Mouse (Mus musculus) lung, postnatal 0 days (tissue): ENCODE results near the gene Dlg2. TPM values are rescaled to one million over a fixed set of nuclear protein-coding genes. Genes with fewer than 3 reads are reported as not detected.

Experiments used
- ATAC-seq: fragments of 200-750 bp; cut with Nextera tagmentation; 2 replicates; pipeline ENCODE4 v1.8.0; 2017; ENCODE audit warnings: moderate library complexity
- DNase-seq: peaks from one replicate; pipeline ENCODE4 v3.0.0-alpha.2; 2016; ENCODE audit warnings: low spot score
- H3K27ac ChIP-seq: fragments of 300-500 bp; sonication (generic); 2 replicates; pipeline ENCODE4 v1.5.1; 2014; ENCODE audit warnings: antibody characterized with exemption, mild to moderate bottlenecking, low read length, mixed read lengths
- H3K27me3 ChIP-seq: fragments of 300-500 bp; sonication (generic); replicated peaks from 2 replicates; pipeline ENCODE4 v1.6.1; 2014; ENCODE audit warnings: low read length, mixed read lengths; ENCODE audit not compliant: insufficient read depth
- H3K36me3 ChIP-seq: fragments of 300-500 bp; sonication (generic); 2 replicates; pipeline ENCODE4 v1.6.1; 2014; ENCODE audit warnings: low read length, mixed read lengths; ENCODE audit not compliant: insufficient read depth
- H3K4me1 ChIP-seq: fragments of 300-500 bp; sonication (generic); 2 replicates; pipeline ENCODE4 v1.6.1; 2014; ENCODE audit warnings: antibody characterized with exemption, low read depth, low read length, mixed read lengths; ENCODE audit not compliant: insufficient read depth
- H3K4me2 ChIP-seq: fragments of 300-500 bp; sonication (generic); replicated peaks from 2 replicates; pipeline ENCODE4 v1.6.1; 2014; ENCODE audit warnings: low read depth, mild to moderate bottlenecking, low read length, moderate library complexity, mixed read lengths
- H3K4me3 ChIP-seq: fragments of 300-500 bp; sonication (generic); 2 replicates; pipeline ENCODE4 v1.5.1; 2014; ENCODE audit warnings: low read depth, low read length
- H3K9ac ChIP-seq: fragments of 300-500 bp; sonication (generic); replicated peaks from 2 replicates; pipeline ENCODE4 v1.6.1; 2014; ENCODE audit warnings: low read depth, mild to moderate bottlenecking
- H3K9me3 ChIP-seq: fragments of 300-500 bp; sonication (generic); 2 replicates; pipeline ENCODE4 v1.6.1; 2016; ENCODE audit warnings: low read length, mixed read lengths
- CTCF ChIP-seq: IDR thresholded peaks from 2 replicates; pipeline ENCODE4 v1.5.1; 2016; ENCODE audit warnings: antibody characterized with exemption, mild to moderate bottlenecking
- EP300 ChIP-seq: IDR thresholded peaks from 2 replicates; pipeline ENCODE4 v1.6.1; 2016; ENCODE audit warnings: antibody characterized with exemption, mild to moderate bottlenecking, control low read depth
- WGBS: fragments of 180-500 bp; shearing (Covaris S2); extraction: QIAGEN DNeasy Blood & Tissue Kit; methylation state at CpG from one replicate; pipeline ENCODE4 v1.1.7; 2014; 5-methylcytosine and 5-hydroxymethylcytosine counted together
- polyA plus RNA-seq: library from polyadenylated mRNA; unstranded; fragments of >200 nt; fragmentation: Nextera tagmentation; extraction: Ambion mirVana; gene quantifications from 2 replicates; pipeline ENCODE4 v1.2.1, GENCODE M21; 2015

Dlg2 gene
- polyA plus RNA-seq, 1 experiment from 2014 or later = 0.43 TPM

- Histone ChIP-seq H3K9ac (no peak overlapping the region), H3K27ac (no peak overlapping the region), H3K27me3 (no peaks in the 10 kb centered on the region), H3K9me3 (no peaks in the 10 kb centered on the region), H3K36me3 (no peaks in the 10 kb centered on the region), H3K4me1 (peaks cover 6% of the 10 kb centered on the region; the same call in 1 of the 2 replicates), H3K4me3 (no peak overlapping the region), H3K4me2 (no peak overlapping the region)
- no peak for TF ChIP-seq EP300
- no peak for TF ChIP-seq CTCF
- ATAC-seq = no peak
- 38% methylated on average over 10 of the region's 10 CpGs for WGBS
- DNase-seq = no peak
These were observed 16.1 kb upstream of the Dlg2 start for GRCm38 (mm10) chr7:90460330-90460729.

DNA sequence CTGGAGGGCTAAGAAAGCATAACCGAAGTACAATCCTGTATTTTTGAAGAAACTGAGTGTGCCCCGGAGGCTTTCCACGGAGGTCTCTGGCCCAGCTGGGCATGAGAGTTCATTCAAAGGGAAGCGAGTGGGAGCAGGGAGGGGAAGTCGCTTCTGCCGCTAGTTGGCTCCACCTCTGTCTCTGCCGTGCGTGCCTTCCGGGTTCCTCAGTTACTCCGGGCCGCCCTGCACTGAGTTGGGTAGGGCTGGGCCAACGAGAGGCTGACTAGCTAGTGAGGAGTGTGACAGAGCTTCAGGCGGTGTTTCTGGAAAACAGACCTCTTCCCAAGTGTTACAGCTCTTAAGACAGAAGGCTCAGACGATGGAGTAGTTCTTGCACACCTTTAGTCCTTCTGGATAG lies 15.5 kb upstream of the Dlg2 start:
- H3K4me3 ChIP-seq = no peak overlapping the region
- no peak overlapping the region for H3K9ac ChIP-seq
- no peak overlapping the region for H3K27ac ChIP-seq
- TF ChIP-seq EP300 (no peak), CTCF (peak; percentile 60)
- no peaks in the 10 kb centered on the region for H3K27me3 ChIP-seq
- DNase-seq = peak; percentile 54
- peak; percentile 54 for ATAC-seq
- H3K36me3 ChIP-seq = no peaks in the 10 kb centered on the region
- 18% methylated on average over 14 of the region's 14 CpGs for WGBS
- no peak overlapping the region for H3K4me2 ChIP-seq
- H3K4me1 ChIP-seq = peaks cover 6% of the 10 kb centered on the region; the same call in 1 of the 2 replicates
- no peaks in the 10 kb centered on the region for H3K9me3 ChIP-seq

- no peak for ATAC-seq
- TF ChIP-seq EP300 (no peak), CTCF (no peak)
- Histone ChIP-seq H3K4me2 (no peak overlapping the region), H3K36me3 (no peaks in the 10 kb centered on the region), H3K9ac (no peak overlapping the region), H3K27ac (no peak overlapping the region), H3K9me3 (no peaks in the 10 kb centered on the region), H3K4me1 (peaks cover 6% of the 10 kb centered on the region; the same call in 1 of the 2 replicates), H3K4me3 (no peak overlapping the region), H3K27me3 (no peaks in the 10 kb centered on the region)
- DNase-seq = no peak
- 94% methylated on average over 5 of the region's 5 CpGs for WGBS
These were observed 15.0 kb upstream of the Dlg2 start for GRCm38 (mm10) chr7:90461441-90461840.

DNA sequence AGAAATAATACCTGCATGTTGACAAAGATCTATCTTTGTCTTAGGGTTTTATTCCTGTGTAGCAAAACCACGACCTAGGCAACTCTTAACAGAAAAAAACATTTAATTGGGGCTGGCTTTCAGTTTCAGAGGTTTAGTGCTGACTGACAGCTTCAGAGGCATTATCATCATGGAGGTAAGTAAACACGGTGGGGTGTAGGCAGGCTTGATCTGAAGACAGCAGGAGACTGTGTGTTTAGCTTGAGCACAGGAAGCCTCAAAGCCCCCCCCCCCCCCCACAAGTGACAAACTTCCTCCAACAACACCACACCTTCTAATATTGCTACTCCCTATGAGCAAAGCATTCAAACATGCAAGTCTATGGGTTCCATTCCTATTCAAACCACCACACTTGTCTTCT lies 3.0 kb upstream of the Dlg2 start:
- no peaks in the 10 kb centered on the region for H3K9me3 ChIP-seq
- H3K4me2 ChIP-seq = no peak overlapping the region
- DNase-seq (no peak), ATAC-seq (no peak)
- no peak overlapping the region for H3K9ac ChIP-seq
- no peak for TF ChIP-seq CTCF
- TF ChIP-seq EP300 = no peak
- H3K4me3 ChIP-seq = no peak overlapping the region
- H3K27ac ChIP-seq = no peak overlapping the region
- H3K4me1 ChIP-seq = no peaks in the 10 kb centered on the region; the same call in 1 of the 2 replicates
- H3K27me3 ChIP-seq = no peaks in the 10 kb centered on the region
- WGBS = 47% methylated on average over 2 of the region's 2 CpGs
- H3K36me3 ChIP-seq = peaks cover 4% of the 10 kb centered on the region

DNA sequence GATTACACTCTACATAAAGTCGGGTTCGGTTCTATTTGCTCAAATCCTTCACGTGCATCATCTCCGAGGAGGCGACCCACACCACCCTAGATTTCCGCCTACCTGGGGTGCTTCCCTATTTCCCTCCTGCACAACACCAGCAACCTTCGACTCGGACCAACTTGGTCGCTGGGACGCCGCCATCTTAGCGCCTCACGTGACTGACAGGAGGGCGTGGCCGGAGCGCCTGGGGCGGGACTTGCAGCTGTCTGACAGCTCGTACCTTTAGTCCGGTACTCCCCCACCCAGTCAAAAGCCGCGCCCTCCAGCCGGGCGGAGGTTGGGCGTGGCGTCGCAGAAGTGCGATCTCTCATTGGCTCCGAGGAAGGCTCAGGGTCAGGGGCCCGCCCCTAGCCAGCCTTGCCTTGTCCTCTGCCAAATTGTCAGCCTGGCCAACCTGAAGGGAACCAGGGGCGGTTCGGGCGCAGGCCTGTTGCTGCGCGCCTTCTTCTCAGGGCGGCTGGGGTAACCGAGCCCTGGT lies 619 bp upstream of the Dlg2 start, which contains the start of gene Tmem126b:
Gene Tmem126b, minus strand, starts transcription at position 209 of the 520 bp plus-strand sequence.
- Histone ChIP-seq H3K27me3 (no peaks in the 10 kb centered on the region), H3K4me1 (no peaks in the 10 kb centered on the region; the same call in 1 of the 2 replicates), H3K27ac (peak within 1 kb of the TSS; percentile 72), H3K4me2 (peak within 1 kb of the TSS; percentile 89), H3K9ac (peak within 1 kb of the TSS; percentile 46), H3K36me3 (no peaks in the 10 kb centered on the region), H3K4me3 (peak within 1 kb of the TSS; percentile 62), H3K9me3 (no peaks in the 10 kb centered on the region)
- DNase-seq (peak; percentile 99), ATAC-seq (peak; percentile 100)
- no peak for TF ChIP-seq CTCF
- TF ChIP-seq EP300 = no peak
- under 1% methylated on average over 36 of the region's 36 CpGs for WGBS

GRCm38 (mm10) chr7:90482607-90483006 lies 6.1 kb downstream of the Dlg2 start:
- DNase-seq = no peak
- TF ChIP-seq CTCF (no peak), EP300 (no peak)
- Histone ChIP-seq H3K36me3 (no peaks in the 10 kb centered on the region), H3K4me2 (no peak overlapping the region), H3K4me3 (no peak overlapping the region), H3K4me1 (no peaks in the 10 kb centered on the region), H3K27me3 (no peaks in the 10 kb centered on the region), H3K27ac (no peak overlapping the region), H3K9ac (no peak overlapping the region), H3K9me3 (no peaks in the 10 kb centered on the region)
- 76% methylated on average over 2 of the region's 2 CpGs for WGBS
- ATAC-seq = no peak
